Mouse (Mus musculus): Measurements from ENCODE around the gene Tomm22. TPM values are rescaled to one million over a fixed set of nuclear protein-coding genes. Genes with fewer than 3 reads are reported as not detected.

The Tomm22 gene
- polyA plus RNA-seq, 1 experiment from 2014 or later: 116 TPM

GRCm38 (mm10) chr15:79690426-79691022, 19.9 kb downstream of the Tomm22 start, which contains the start of gene Gtpbp1:
TSS of gene Gtpbp1 (plus strand) at chr15:79690845.
- under 1% methylated on average over 45 of the region's 45 CpGs for WGBS (ENCODE audit: insufficient replicate concordance)
- Histone ChIP-seq H3K36me3 (ENCODE audit: control insufficient read depth, insufficient read depth) (no peaks in the 10 kb centered on the region), H3K4me2 (ENCODE audit: low read depth, low read length) (peak within 1 kb of the TSS; percentile 95), H3K9me3 (replicated peaks; ENCODE audit: control insufficient read depth, low read length) (no peaks in the 10 kb centered on the region), H3K27ac (ENCODE audit: low read length) (peak within 1 kb of the TSS; percentile 93), H3K4me1 (ENCODE audit: control insufficient read depth, low read depth, low read length) (peaks cover 65% of the 10 kb centered on the region), H3K27me3 (ENCODE audit: control insufficient read depth, insufficient read depth, low read depth, low read length) (no peaks in the 10 kb centered on the region), H3K4me3 (ENCODE audit: low read depth, low read length) (peak within 1 kb of the TSS; percentile 86), H3K9ac (ENCODE audit: low read depth, low read length) (peak within 1 kb of the TSS; percentile 97)
- peak; percentile 84 for ATAC-seq (ENCODE audit: low read depth)

GRCm38 (mm10) chr15:79691023-79691508, 20.4 kb downstream of the Tomm22 start:
- peak overlapping the region; percentile 97 for H3K9ac ChIP-seq (ENCODE audit: low read depth, low read length)
- H3K36me3 ChIP-seq (ENCODE audit: control insufficient read depth, insufficient read depth): peaks cover under 1% of the 10 kb centered on the region; the same call in 1 of the 2 replicates
- ATAC-seq (ENCODE audit: low read depth): no peak
- no peaks in the 10 kb centered on the region for H3K27me3 ChIP-seq (ENCODE audit: control insufficient read depth, insufficient read depth, low read depth, low read length)
- H3K4me3 ChIP-seq (ENCODE audit: low read depth, low read length): peak overlapping the region; percentile 86
- H3K9me3 ChIP-seq (replicated peaks; ENCODE audit: control insufficient read depth, low read length): no peaks in the 10 kb centered on the region
- peak overlapping the region; percentile 95 for H3K4me2 ChIP-seq (ENCODE audit: low read depth, low read length)
- WGBS (ENCODE audit: insufficient replicate concordance): under 1% methylated on average over 43 of the region's 53 CpGs
- H3K4me1 ChIP-seq (ENCODE audit: control insufficient read depth, low read depth, low read length): peaks cover 65% of the 10 kb centered on the region
- H3K27ac ChIP-seq (ENCODE audit: low read length): peak overlapping the region; percentile 93

- Histone ChIP-seq H3K27ac (ENCODE audit: low read length) (peak overlapping the region; percentile 89), H3K4me2 (ENCODE audit: low read depth, low read length) (peak overlapping the region; percentile 95), H3K4me3 (ENCODE audit: low read depth, low read length) (peak overlapping the region; percentile 86), H3K36me3 (ENCODE audit: control insufficient read depth, insufficient read depth) (peaks cover 5% of the 10 kb centered on the region; the same call in 1 of the 2 replicates), H3K4me1 (ENCODE audit: control insufficient read depth, low read depth, low read length) (peaks cover 74% of the 10 kb centered on the region), H3K9me3 (replicated peaks; ENCODE audit: control insufficient read depth, low read length) (no peaks in the 10 kb centered on the region), H3K27me3 (ENCODE audit: control insufficient read depth, insufficient read depth, low read depth, low read length) (no peaks in the 10 kb centered on the region), H3K9ac (ENCODE audit: low read depth, low read length) (peak overlapping the region; percentile 97)
- 40% methylated on average over 5 of the region's 5 CpGs for WGBS (ENCODE audit: insufficient replicate concordance)
- no peak for ATAC-seq (ENCODE audit: low read depth)
These were observed 21.7 kb downstream of the Tomm22 start for GRCm38 (mm10) chr15:79692334-79692733.

- H3K27ac ChIP-seq (ENCODE audit: low read length): peak overlapping the region; percentile 89
- peak overlapping the region; percentile 95 for H3K4me2 ChIP-seq (ENCODE audit: low read depth, low read length)
These were observed 23.1 kb downstream of the Tomm22 start for GRCm38 (mm10) chr15:79693740-79694139.

GRCm38 (mm10) chr15:79694512-79694911, 23.9 kb downstream of the Tomm22 start:
- H3K36me3 ChIP-seq (ENCODE audit: control insufficient read depth, insufficient read depth): peaks cover 7% of the 10 kb centered on the region; the same call in 1 of the 2 replicates
- peak overlapping the region; percentile 86 for H3K4me3 ChIP-seq (ENCODE audit: low read depth, low read length)
- H3K9me3 ChIP-seq (replicated peaks; ENCODE audit: control insufficient read depth, low read length): no peaks in the 10 kb centered on the region
- no peak for ATAC-seq (ENCODE audit: low read depth)
- peak overlapping the region; percentile 97 for H3K9ac ChIP-seq (ENCODE audit: low read depth, low read length)
- WGBS (ENCODE audit: insufficient replicate concordance): 18% methylated on average over 4 of the region's 4 CpGs
- peak overlapping the region; percentile 95 for H3K4me2 ChIP-seq (ENCODE audit: low read depth, low read length)
- peaks cover 71% of the 10 kb centered on the region for H3K4me1 ChIP-seq (ENCODE audit: control insufficient read depth, low read depth, low read length)
- no peaks in the 10 kb centered on the region for H3K27me3 ChIP-seq (ENCODE audit: control insufficient read depth, insufficient read depth, low read depth, low read length)
- peak overlapping the region; percentile 89 for H3K27ac ChIP-seq (ENCODE audit: low read length)

More at GRCm38 (mm10) chr15:79693740-79694139, 23.1 kb downstream of the Tomm22 start:
- Histone ChIP-seq H3K4me1 (ENCODE audit: control insufficient read depth, low read depth, low read length) (peaks cover 76% of the 10 kb centered on the region), H3K4me3 (ENCODE audit: low read depth, low read length) (peak overlapping the region; percentile 86), H3K9me3 (replicated peaks; ENCODE audit: control insufficient read depth, low read length) (no peaks in the 10 kb centered on the region), H3K27me3 (ENCODE audit: control insufficient read depth, insufficient read depth, low read depth, low read length) (no peaks in the 10 kb centered on the region), H3K36me3 (ENCODE audit: control insufficient read depth, insufficient read depth) (peaks cover 7% of the 10 kb centered on the region; the same call in 1 of the 2 replicates), H3K9ac (ENCODE audit: low read depth, low read length) (peak overlapping the region; percentile 97)
- 10% methylated on average over 11 of the region's 11 CpGs for WGBS (ENCODE audit: insufficient replicate concordance)
- ATAC-seq (ENCODE audit: low read depth): no peak

- ATAC-seq (ENCODE audit: low read depth): peak; percentile 31
- 20% methylated on average over 3 of the region's 3 CpGs for WGBS (ENCODE audit: insufficient replicate concordance)
- no peaks in the 10 kb centered on the region for H3K27me3 ChIP-seq (ENCODE audit: control insufficient read depth, insufficient read depth, low read depth, low read length)
- H3K9ac ChIP-seq (ENCODE audit: low read depth, low read length): 0 out of 2 replicates have a peak overlapping the region, but pooled peaks have one; percentile 1
- H3K36me3 ChIP-seq (ENCODE audit: control insufficient read depth, insufficient read depth): peaks cover 7% of the 10 kb centered on the region; the same call in 1 of the 2 replicates
- peak overlapping the region; percentile 95 for H3K4me2 ChIP-seq (ENCODE audit: low read depth, low read length)
- peaks cover 65% of the 10 kb centered on the region for H3K4me1 ChIP-seq (ENCODE audit: control insufficient read depth, low read depth, low read length)
- peak overlapping the region; percentile 89 for H3K27ac ChIP-seq (ENCODE audit: low read length)
- H3K9me3 ChIP-seq (replicated peaks; ENCODE audit: control insufficient read depth, low read length): no peaks in the 10 kb centered on the region
- H3K4me3 ChIP-seq (ENCODE audit: low read depth, low read length): peak overlapping the region; percentile 86; the same call in 1 of the 2 replicates
These were observed 24.9 kb downstream of the Tomm22 start for GRCm38 (mm10) chr15:79695516-79695915.

- H3K4me3 ChIP-seq (ENCODE audit: low read depth, low read length): no peak overlapping the region
- no peak overlapping the region for H3K9ac ChIP-seq (ENCODE audit: low read depth, low read length)
- H3K36me3 ChIP-seq (ENCODE audit: control insufficient read depth, insufficient read depth): peaks cover 7% of the 10 kb centered on the region; the same call in 1 of the 2 replicates
- ATAC-seq (ENCODE audit: low read depth): no peak
- 85% methylated on average over 2 of the region's 2 CpGs for WGBS (ENCODE audit: insufficient replicate concordance)
- no peaks in the 10 kb centered on the region for H3K9me3 ChIP-seq (replicated peaks; ENCODE audit: control insufficient read depth, low read length)
- H3K27ac ChIP-seq (ENCODE audit: low read length): no peak overlapping the region
- peaks cover 64% of the 10 kb centered on the region for H3K4me1 ChIP-seq (ENCODE audit: control insufficient read depth, low read depth, low read length)
- no peaks in the 10 kb centered on the region for H3K27me3 ChIP-seq (ENCODE audit: control insufficient read depth, insufficient read depth, low read depth, low read length)
- no peak overlapping the region for H3K4me2 ChIP-seq (ENCODE audit: low read depth, low read length)
These were observed 25.8 kb downstream of the Tomm22 start for GRCm38 (mm10) chr15:79696508-79696907.

- 53% methylated on average over 6 of the region's 6 CpGs for WGBS (ENCODE audit: insufficient replicate concordance)
- Histone ChIP-seq H3K9me3 (replicated peaks; ENCODE audit: control insufficient read depth, low read length) (no peaks in the 10 kb centered on the region), H3K36me3 (ENCODE audit: control insufficient read depth, insufficient read depth) (peaks cover 7% of the 10 kb centered on the region; the same call in 1 of the 2 replicates), H3K4me2 (ENCODE audit: low read depth, low read length) (no peak overlapping the region), H3K27ac (ENCODE audit: low read length) (0 out of 2 replicates have a peak overlapping the region, but pooled peaks have one; percentile 3), H3K27me3 (ENCODE audit: control insufficient read depth, insufficient read depth, low read depth, low read length) (no peaks in the 10 kb centered on the region), H3K4me1 (ENCODE audit: control insufficient read depth, low read depth, low read length) (peaks cover 59% of the 10 kb centered on the region), H3K4me3 (ENCODE audit: low read depth, low read length) (no peak overlapping the region), H3K9ac (ENCODE audit: low read depth, low read length) (no peak overlapping the region)
- ATAC-seq (ENCODE audit: low read depth): no peak
These were observed 26.4 kb downstream of the Tomm22 start for GRCm38 (mm10) chr15:79697011-79697410.

Measured in liver, embryonic 16.5 days (tissue).